Mouse (Mus musculus) megakaryocyte, embryonic 14.5 days (primary cell): ENCODE data around the gene Dglucy.

Source experiments
- FLI1 ChIP-seq: IDR thresholded peaks from 2 replicates; pipeline ENCODE4 v1.6.1; 2012; ENCODE audit warnings: low read length, inconsistent platforms, mixed read lengths
- GATA1 ChIP-seq: IDR thresholded peaks from 3 replicates; pipeline ENCODE4 v1.6.1; 2012; ENCODE audit warnings: mixed read lengths, low read length, inconsistent platforms, borderline replicate concordance

GRCm38 (mm10) chr12:100896661-100897060 lies 117.8 kb downstream of the Dglucy start:
- no peak for TF ChIP-seq GATA1
- TF ChIP-seq FLI1, result no peak
